Mouse (Mus musculus) myocyte (in vitro differentiated cells): Measurements from ENCODE around the gene Spty2d1. TPM values are rescaled to one million over a fixed set of nuclear protein-coding genes. Genes with fewer than 3 reads are reported as not detected.
"Not testable (repeated sequence)": the region's sequence is repeated elsewhere in the genome, so short reads cannot be mapped to it uniquely, and the experiment has no call there.

ENCODE experiments used
- H3K27me3 ChIP-seq: one replicate; pipeline ENCODE4 v1.6.1; 2011; ENCODE audit not compliant: control insufficient read depth, insufficient read depth, insufficient read length
- H3K36me3 ChIP-seq: one replicate; pipeline ENCODE4 v1.6.1; 2011; ENCODE audit not compliant: control insufficient read depth, insufficient read depth
- H3K4me2 ChIP-seq: one replicate; pipeline ENCODE4 v1.6.1; 2011; ENCODE audit warnings: low read depth, control low read depth
- H3K4me3 ChIP-seq: one replicate; pipeline ENCODE4 v1.5.1; 2011; ENCODE audit warnings: mild to moderate bottlenecking, control low read depth, moderate library complexity
- H3K79me2 ChIP-seq: one replicate; pipeline ENCODE4 v1.6.1; 2011; ENCODE audit not compliant: control insufficient read depth, insufficient read depth
- H3ac ChIP-seq: one replicate; pipeline ENCODE4 v1.6.1; 2011; ENCODE audit not compliant: control insufficient read depth, insufficient read length
- CEBPB ChIP-seq: IDR thresholded peaks from 2 replicates; pipeline ENCODE4 v1.6.1; 2011; ENCODE audit warnings: mild to moderate bottlenecking, moderate library complexity; ENCODE audit not compliant: poor library complexity, insufficient read depth, severe bottlenecking
- E2F4 ChIP-seq: IDR thresholded peaks from one replicate; pipeline ENCODE4 v1.6.1; 2011; ENCODE audit warnings: mild to moderate bottlenecking, control low read depth, moderate library complexity; ENCODE audit not compliant: insufficient read depth
- MAX ChIP-seq: IDR thresholded peaks from one replicate; pipeline ENCODE4 v1.6.1; 2011; ENCODE audit warnings: low read depth, mild to moderate bottlenecking, control low read depth
- MYOD1 ChIP-seq, 3 experiments: IDR thresholded peaks; one replicate each; pipeline ENCODE4 v1.6.1; 2011; ENCODE audit warnings: control low read depth in 2 of 3, low read depth in 2 of 3, mild to moderate bottlenecking in 2 of 3, moderate library complexity in 1 of 3; ENCODE audit not compliant: insufficient read length in 2 of 3, control insufficient read depth in 1 of 3
- MYOG ChIP-seq, 3 experiments: IDR thresholded peaks; one replicate each; pipeline ENCODE4 v1.6.1; 2011; ENCODE audit warnings: control low read depth in 2 of 3, low read depth in 2 of 3, mild to moderate bottlenecking in 2 of 3; ENCODE audit not compliant: insufficient read length in 2 of 3, control insufficient read depth in 1 of 3, insufficient read depth in 1 of 3
- POLR2A ChIP-seq: IDR thresholded peaks from one replicate; pipeline ENCODE4 v1.6.1; 2011; ENCODE audit warnings: low read depth, mild to moderate bottlenecking, control low read depth, moderate library complexity; ENCODE audit not compliant: insufficient read length
- POLR2AphosphoS2 ChIP-seq: IDR thresholded peaks from one replicate; pipeline ENCODE4 v1.6.1; 2011; ENCODE audit warnings: low read depth, control low read depth; ENCODE audit not compliant: insufficient read length
- REST ChIP-seq: IDR thresholded peaks from one replicate; pipeline ENCODE4 v1.6.1; 2011; ENCODE audit warnings: mild to moderate bottlenecking, control low read depth, moderate library complexity; ENCODE audit not compliant: insufficient read depth, insufficient read length
- SRF ChIP-seq: IDR thresholded peaks from one replicate; pipeline ENCODE4 v1.6.1; 2011; ENCODE audit warnings: low read depth; ENCODE audit not compliant: control insufficient read depth, insufficient read length
- TCF12 ChIP-seq: IDR thresholded peaks from one replicate; pipeline ENCODE4 v1.6.1; 2011; ENCODE audit warnings: mild to moderate bottlenecking, control low read depth; ENCODE audit not compliant: poor library complexity, insufficient read depth, severe bottlenecking
- TCF3 ChIP-seq: IDR thresholded peaks from one replicate; pipeline ENCODE4 v1.6.1; 2011; ENCODE audit warnings: low read depth, control low read depth; ENCODE audit not compliant: insufficient read length
- USF1 ChIP-seq: IDR thresholded peaks from one replicate; pipeline ENCODE4 v1.6.1; 2011; ENCODE audit warnings: low read depth, mild to moderate bottlenecking, control low read depth, moderate library complexity
- polyA plus RNA-seq: library from polyadenylated mRNA; unstranded; fragments of >200 nt; fragmentation: generic; extraction: Trizol; gene quantifications from one replicate; pipeline ENCODE4 v1.2.1, GENCODE M21; 2012; ENCODE audit warnings: missing spikeins

The Spty2d1 gene
- polyA plus RNA-seq, 1 experiment = 12.0 TPM

DNA sequence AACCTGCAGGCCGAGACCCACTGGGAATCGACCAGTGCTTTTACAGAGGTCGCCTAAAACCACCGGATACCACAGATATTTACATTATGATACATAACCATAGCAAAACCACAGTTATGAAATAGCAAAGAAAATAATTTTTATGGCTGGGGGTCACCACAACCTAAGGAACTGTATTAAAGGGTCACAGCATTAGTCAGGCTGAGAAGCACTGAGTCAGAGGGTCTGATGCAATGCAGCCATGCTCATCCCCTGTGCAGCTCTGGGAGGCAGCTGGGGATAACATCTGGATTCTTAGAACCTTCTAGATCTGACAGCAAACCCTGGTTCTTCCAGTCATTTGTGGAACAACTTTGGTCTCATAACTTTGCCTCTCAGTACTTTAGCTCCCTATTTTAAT is 23.2 kb upstream of the Spty2d1 start:
- Histone ChIP-seq H3ac (no peak overlapping the region), H3K4me2 (peak overlapping the region; percentile 58), H3K27me3 (no peaks in the 10 kb centered on the region), H3K36me3 (no peaks in the 10 kb centered on the region), H3K79me2 (no peaks in the 10 kb centered on the region), H3K4me3 (no peak overlapping the region)
- TF ChIP-seq SRF (no peak), TCF12 (peak; percentile 12), TCF3 (no peak), MAX (no peak), CEBPB (peak; percentile 96), E2F4 (no peak), MYOG (IDR thresholded peaks at IDR 0.05; ENCODE audit: control insufficient read depth in 1 of 3, insufficient read depth in 1 of 3, insufficient read length in 2 of 3, low read depth in 2 of 3) (no peak), USF1 (no peak), MYOD1 (IDR thresholded peaks at IDR 0.05; ENCODE audit: control insufficient read depth in 1 of 3, insufficient read length in 2 of 3, low read depth in 2 of 3) (peak in 1 of 3 experiments; percentile 27), POLR2A (no peak), REST (no peak), POLR2AphosphoS2 (no peak)

DNA sequence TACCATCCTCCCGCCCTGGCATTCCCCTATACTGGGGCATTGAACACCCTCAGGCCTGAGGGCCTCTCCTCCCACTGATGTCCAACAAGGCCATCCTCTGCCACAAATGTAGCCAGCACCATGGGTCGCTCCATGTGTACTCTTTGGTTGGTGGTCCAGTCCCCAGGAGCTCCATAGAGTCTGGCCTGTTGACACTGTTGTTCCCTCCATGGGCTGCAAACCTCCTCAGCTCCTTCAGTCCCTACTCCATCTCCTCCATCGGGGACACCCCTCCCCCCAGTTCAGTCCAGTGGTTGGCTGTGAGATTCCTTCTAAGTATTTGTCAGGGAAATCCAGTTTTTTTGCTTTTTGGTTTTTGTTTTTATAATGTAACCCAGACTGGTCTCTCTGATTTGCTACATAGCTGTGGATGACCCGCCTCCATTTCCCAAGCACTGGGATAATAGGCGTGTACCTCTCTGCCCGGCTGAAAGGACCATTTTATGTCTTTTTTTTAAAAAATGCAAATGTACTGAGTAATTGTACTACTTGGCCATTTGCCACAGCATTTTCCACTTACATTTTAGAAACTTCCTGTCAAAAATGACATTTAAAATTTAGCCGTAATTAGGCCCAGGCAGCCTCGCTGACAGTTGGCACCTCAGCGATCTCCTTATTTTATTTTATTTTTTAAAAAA is 22.4 kb upstream of the Spty2d1 start:
- Histone ChIP-seq H3K4me2 (peak overlapping the region; percentile 58), H3K4me3 (no peak overlapping the region), H3ac (no peak overlapping the region), H3K79me2 (no peaks in the 10 kb centered on the region), H3K27me3 (no peaks in the 10 kb centered on the region), H3K36me3 (no peaks in the 10 kb centered on the region)
- TF ChIP-seq MYOD1 (IDR thresholded peaks at IDR 0.05; ENCODE audit: control insufficient read depth in 1 of 3, insufficient read length in 2 of 3, low read depth in 2 of 3) = no peak

DNA sequence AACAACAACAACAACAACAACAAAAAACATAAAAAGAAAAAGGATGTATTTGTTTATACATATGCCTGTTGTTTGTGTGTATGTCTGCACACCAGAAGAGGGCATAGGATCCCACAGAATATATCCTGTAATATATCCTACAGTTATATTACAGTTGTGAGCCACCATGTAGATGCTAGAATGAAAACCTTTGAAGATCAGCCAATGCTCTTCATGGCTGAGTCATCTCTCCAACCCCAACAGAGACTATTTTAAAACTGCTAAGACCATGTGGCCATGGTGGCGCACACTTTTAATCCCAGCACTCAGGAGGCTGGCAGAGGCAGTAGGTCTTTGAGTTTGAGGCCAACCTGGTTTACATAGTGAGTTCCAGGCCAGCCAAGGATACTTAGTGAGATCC is 19.3 kb upstream of the Spty2d1 start:
- Histone ChIP-seq H3K79me2 (no peaks in the 10 kb centered on the region), H3K27me3 (no peaks in the 10 kb centered on the region), H3ac (no peak overlapping the region), H3K36me3 (no peaks in the 10 kb centered on the region), H3K4me2 (no peak overlapping the region), H3K4me3 (no peak overlapping the region)
- no peak for TF ChIP-seq MAX
- no peak for TF ChIP-seq REST
- TF ChIP-seq TCF3 = no peak
- TF ChIP-seq MYOG (IDR thresholded peaks at IDR 0.05; ENCODE audit: control insufficient read depth in 1 of 3, insufficient read depth in 1 of 3, insufficient read length in 2 of 3, low read depth in 2 of 3) = no peak
- peak; percentile 33 for TF ChIP-seq USF1
- TF ChIP-seq POLR2AphosphoS2 = no peak
- no peak for TF ChIP-seq TCF12

DNA sequence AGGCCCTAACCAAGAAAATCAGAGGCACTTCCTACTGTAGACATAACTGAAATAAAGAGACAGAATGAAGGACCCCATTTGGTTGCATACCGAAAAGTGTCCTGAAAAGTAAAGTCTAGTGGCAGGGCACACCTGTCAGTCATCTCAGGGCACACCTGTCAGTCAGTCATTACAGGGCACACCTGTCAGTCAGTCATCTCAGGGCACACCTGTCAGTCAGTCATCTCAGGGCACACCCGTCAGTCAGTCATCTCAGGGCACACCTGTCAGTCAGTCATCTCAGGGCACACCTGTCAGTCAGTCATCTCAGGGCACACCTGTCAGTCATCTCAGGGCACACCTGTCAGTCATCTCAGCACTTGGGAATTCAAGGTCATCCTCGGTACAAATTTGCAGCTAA is 18.7 kb upstream of the Spty2d1 start:
- H3K79me2 ChIP-seq, H3K4me3 ChIP-seq, H3ac ChIP-seq, H3K27me3 ChIP-seq, H3K36me3 ChIP-seq, H3K4me2 ChIP-seq: not testable (repeated sequence)
- peak; percentile 5 to 75 (median 71) for TF ChIP-seq MYOG (IDR thresholded peaks at IDR 0.05; ENCODE audit: control insufficient read depth in 1 of 3, insufficient read depth in 1 of 3, insufficient read length in 2 of 3, low read depth in 2 of 3)
- peak; percentile 57 for TF ChIP-seq TCF3
- peak in 2 of 3 experiments; percentile 74 to 93 for TF ChIP-seq MYOD1 (IDR thresholded peaks at IDR 0.05; ENCODE audit: control insufficient read depth in 1 of 3, insufficient read length in 2 of 3, low read depth in 2 of 3)
- TF ChIP-seq TCF12 = peak; percentile 30

DNA sequence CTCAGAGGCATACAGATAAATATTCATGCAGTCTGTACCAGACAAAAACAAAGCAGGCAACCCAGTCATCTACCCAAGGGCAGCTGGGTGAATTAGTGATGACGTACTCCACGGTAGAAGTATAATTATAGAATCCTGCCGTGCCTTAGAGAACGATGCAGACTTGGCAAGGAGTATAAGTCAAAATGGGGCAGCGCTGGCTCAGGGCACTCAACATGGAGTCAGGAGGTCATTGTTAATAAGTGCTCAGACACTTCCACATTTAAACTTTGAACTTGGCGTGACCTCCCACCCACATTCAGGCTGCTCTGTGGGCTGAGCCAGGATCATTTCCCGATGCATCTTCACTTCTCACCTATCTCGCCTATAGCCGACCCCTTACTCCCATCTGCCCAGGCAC is 17.2 kb upstream of the Spty2d1 start:
- H3K4me3 ChIP-seq = no peak overlapping the region
- TF ChIP-seq USF1 (no peak), CEBPB (no peak)
- no peaks in the 10 kb centered on the region for H3K27me3 ChIP-seq
- H3ac ChIP-seq = no peak overlapping the region
- H3K36me3 ChIP-seq = no peaks in the 10 kb centered on the region
- H3K4me2 ChIP-seq = no peak overlapping the region
- no peaks in the 10 kb centered on the region for H3K79me2 ChIP-seq

DNA sequence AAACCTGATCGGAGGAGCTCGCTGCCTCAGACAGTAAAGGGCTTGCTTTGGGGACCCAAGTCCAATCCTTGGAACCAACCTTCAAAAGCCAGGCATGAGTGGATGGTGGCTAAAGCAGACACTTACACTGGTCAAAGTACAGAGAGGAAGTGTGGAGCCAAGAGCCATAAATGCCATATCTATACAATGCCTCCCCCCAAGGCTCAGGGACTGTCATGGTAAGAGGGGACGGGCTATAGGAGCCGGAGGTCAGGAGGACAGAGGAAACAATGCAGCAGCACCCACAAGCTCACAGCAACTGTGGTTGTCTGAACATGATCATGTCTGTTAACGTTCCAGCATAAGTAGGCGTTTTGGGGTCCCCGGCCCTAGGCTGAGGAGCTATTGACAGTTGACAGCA is 16.2 kb upstream of the Spty2d1 start:
- Histone ChIP-seq H3K4me3 (no peak overlapping the region), H3K27me3 (no peaks in the 10 kb centered on the region), H3K36me3 (no peaks in the 10 kb centered on the region), H3ac (no peak overlapping the region), H3K4me2 (no peak overlapping the region), H3K79me2 (no peaks in the 10 kb centered on the region)
- no peak for TF ChIP-seq MYOD1 (IDR thresholded peaks at IDR 0.05; ENCODE audit: control insufficient read depth in 1 of 3, insufficient read length in 2 of 3, low read depth in 2 of 3)
- no peak for TF ChIP-seq E2F4
- no peak for TF ChIP-seq POLR2A
- TF ChIP-seq CEBPB = no peak
- no peak for TF ChIP-seq SRF
- TF ChIP-seq POLR2AphosphoS2 = no peak
- TF ChIP-seq MAX = no peak
- TF ChIP-seq REST = no peak
- TF ChIP-seq TCF12 = no peak
- no peak for TF ChIP-seq TCF3
- TF ChIP-seq MYOG (IDR thresholded peaks at IDR 0.05; ENCODE audit: control insufficient read depth in 1 of 3, insufficient read depth in 1 of 3, insufficient read length in 2 of 3, low read depth in 2 of 3) = no peak
- no peak for TF ChIP-seq USF1
